Mouse (Mus musculus) Patski (cell line): Measurements from ENCODE around the gene Zp3r. TPM values are rescaled to one million over a fixed set of nuclear protein-coding genes. Genes with fewer than 3 reads are reported as not detected.
A peak's percentile ranks its signal among the peaks of the same experiment; 100 is the strongest.

ENCODE experiments used
- ATAC-seq: fragments of 100-300 bp; one replicate; pipeline ENCODE4 v1.8.0; 2021
- CTCF ChIA-PET: fragments of 350-600 bp; sonication (Branson Sonifier 250); formaldehyde crosslinking; loops from one replicate; lab custom pipeline; 2022; ENCODE audit warnings: inconsistent platforms; lab: Charles Lee
- POLR2A ChIA-PET: fragments of 350-600 bp; sonication (Branson Sonifier 250); formaldehyde crosslinking; loops from one replicate; lab custom pipeline; 2022; ENCODE audit warnings: antibody characterized with exemption, inconsistent platforms; lab: Charles Lee
- DNase-seq: peaks from one replicate; pipeline ENCODE4 v3.0.0-alpha.2; 2011; ENCODE audit warnings: low read depth, low spot score
- H3K27me3 ChIP-seq: fragments of 371-371 bp; one replicate; pipeline ENCODE4 v1.5.1; 2021
- CTCF ChIP-seq: fragments of 100-300 bp; IDR thresholded peaks from one replicate; pipeline ENCODE4 v1.5.1; 2021
- in situ Hi-C: fragments of 300-500 bp; cut with MboI; formaldehyde crosslinking; loops from 3 replicates; pipeline ENCODE4 v1.11.1; 2018; ENCODE audit warnings: low pct_unique_long_range_greater_than_20kb, mixed read lengths
- polyA plus RNA-seq: library from polyadenylated mRNA; unstranded; gene quantifications from one replicate; pipeline ENCODE4 v1.2.3, GENCODE M21; 2021

The Zp3r gene
- polyA plus RNA-seq, 1 experiment from 2014 or later: not detected

- in situ Hi-C loops: loop anchor here (10.0 kb wide), 1 partner anchor 208 kb away; no protein-coding TSS in a partner anchor
- ChIA-PET CTCF (no interaction called here), POLR2A (no interaction called here)
- no peaks in the 10 kb centered on the region for H3K27me3 ChIP-seq
- TF ChIP-seq CTCF: no peak
- DNase-seq (no peak), ATAC-seq (no peak)
Observed at GRCm38 (mm10) chr1:130576389-130576788, 53.0 kb downstream of the Zp3r start.

GRCm38 (mm10) chr1:130575962-130576361, 53.5 kb downstream of the Zp3r start:
- peak; percentile 46 for ATAC-seq
- in situ Hi-C loops: loop anchor here (10.0 kb wide), 1 partner anchor 209 kb away; no protein-coding TSS in a partner anchor
- CTCF ChIA-PET: no interaction called here
- peak; percentile 73 for TF ChIP-seq CTCF
- H3K27me3 ChIP-seq: no peaks in the 10 kb centered on the region
- no peak for DNase-seq
- POLR2A ChIA-PET: no interaction called here

- TF ChIP-seq CTCF: no peak
- ChIA-PET POLR2A (interaction anchor here (0.5 to 0.6 kb wide), 2 partner anchors 121 to 316 kb away, joined by 4 to 6 read pairs; no protein-coding TSS in a partner anchor), CTCF (interaction anchor here (1.1 kb wide), 1 partner anchor 14 kb away, joined by 5 read pairs; no protein-coding TSS in a partner anchor)
- in situ Hi-C loops: loop anchor here (25.0 kb wide), 2 partner anchors 436 to 711 kb away; no protein-coding TSS in a partner anchor
- ATAC-seq (no peak), DNase-seq (no peak)
- H3K27me3 ChIP-seq: no peaks in the 10 kb centered on the region
Observed at GRCm38 (mm10) chr1:130551407-130552249, 77.8 kb downstream of the Zp3r start.

- DNase-seq (no peak), ATAC-seq (no peak)
- no peak for TF ChIP-seq CTCF
- H3K27me3 ChIP-seq: no peaks in the 10 kb centered on the region
- in situ Hi-C loops: loop anchor here (25.0 kb wide), 2 partner anchors 437 to 712 kb away; no protein-coding TSS in a partner anchor
- ChIA-PET POLR2A (interaction anchor here (0.5 to 0.6 kb wide), 2 partner anchors 122 to 317 kb away, joined by 4 to 6 read pairs; no protein-coding TSS in a partner anchor), CTCF (interaction anchor here (1.1 to 1.7 kb wide), 2 partner anchors 15 to 84 kb away, joined by 3 to 5 read pairs; no protein-coding TSS in a partner anchor)
Observed at GRCm38 (mm10) chr1:130550242-130551167, 78.9 kb downstream of the Zp3r start.

GRCm38 (mm10) chr1:130549698-130550097, 79.7 kb downstream of the Zp3r start:
- ATAC-seq (no peak), DNase-seq (no peak)
- POLR2A ChIA-PET: no interaction called here
- H3K27me3 ChIP-seq: no peaks in the 10 kb centered on the region
- in situ Hi-C loops: loop anchor here (25.0 kb wide), 2 partner anchors 438 to 713 kb away; no protein-coding TSS in a partner anchor
- CTCF ChIA-PET: interaction anchor here (1.7 kb wide), 1 partner anchor 84 kb away, joined by 3 read pairs; no protein-coding TSS in a partner anchor
- TF ChIP-seq CTCF: no peak

GRCm38 (mm10) chr1:130549160-130549559, 80.3 kb downstream of the Zp3r start:
- H3K27me3 ChIP-seq: no peaks in the 10 kb centered on the region
- DNase-seq (no peak), ATAC-seq (no peak)
- ChIA-PET CTCF (interaction anchor here (1.7 kb wide), 1 partner anchor 85 kb away, joined by 3 read pairs; no protein-coding TSS in a partner anchor), POLR2A (no interaction called here)
- in situ Hi-C loops: no loop called here
- no peak for TF ChIP-seq CTCF

- DNase-seq: peak; percentile 42
- in situ Hi-C loops: no loop called here
- TF ChIP-seq CTCF: peak; percentile 78
- peaks cover 4% of the 10 kb centered on the region for H3K27me3 ChIP-seq
- CTCF ChIA-PET: interaction anchor here (1.0 to 1.1 kb wide), 2 partner anchors 85 to 237 kb away, joined by 3 read pairs; partner anchors contain the start of gene Cd55
- peak; percentile 79 for ATAC-seq
- POLR2A ChIA-PET: no interaction called here
Observed at GRCm38 (mm10) chr1:130547674-130548429, 81.6 kb downstream of the Zp3r start.

Other genes starting within 250 kb of the Zp3r start
- gene Cd55b, start 206.6 kb downstream of the Zp3r start, polyA plus RNA-seq: 0.21 TPM
- 1.9 TPM for gene Cd55, start 166.9 kb downstream of the Zp3r start, polyA plus RNA-seq
- 2.7 TPM for gene C4bp, start 32.0 kb upstream of the Zp3r start, polyA plus RNA-seq
- 0.04 TPM for gene Gm29427, start 86.2 kb upstream of the Zp3r start, polyA plus RNA-seq
- gene Yod1, start 87.7 kb upstream of the Zp3r start, polyA plus RNA-seq: 3.4 TPM
- 26.0 TPM for gene Pfkfb2, start 99.6 kb upstream of the Zp3r start, polyA plus RNA-seq
- gene AA986860, start 102.4 kb upstream of the Zp3r start, polyA plus RNA-seq: 11.1 TPM
- gene Fcamr, start 171.3 kb upstream of the Zp3r start, polyA plus RNA-seq: 0.31 TPM
- not detected for gene Pigr, start 197.1 kb upstream of the Zp3r start, polyA plus RNA-seq
- gene Fcmr, start 236.0 kb upstream of the Zp3r start, polyA plus RNA-seq: not detected